Mouse (Mus musculus): Measurements from ENCODE around the gene Fn3krp. TPM values are rescaled to one million over a fixed set of nuclear protein-coding genes. Genes with fewer than 3 reads are reported as not detected.

The Fn3krp gene
- polyA plus RNA-seq (2014; fragmentation: Nextera tagmentation; extraction: Ambion mirVana), result 7.7 and 7.8 TPM in 2 replicates

DNA sequence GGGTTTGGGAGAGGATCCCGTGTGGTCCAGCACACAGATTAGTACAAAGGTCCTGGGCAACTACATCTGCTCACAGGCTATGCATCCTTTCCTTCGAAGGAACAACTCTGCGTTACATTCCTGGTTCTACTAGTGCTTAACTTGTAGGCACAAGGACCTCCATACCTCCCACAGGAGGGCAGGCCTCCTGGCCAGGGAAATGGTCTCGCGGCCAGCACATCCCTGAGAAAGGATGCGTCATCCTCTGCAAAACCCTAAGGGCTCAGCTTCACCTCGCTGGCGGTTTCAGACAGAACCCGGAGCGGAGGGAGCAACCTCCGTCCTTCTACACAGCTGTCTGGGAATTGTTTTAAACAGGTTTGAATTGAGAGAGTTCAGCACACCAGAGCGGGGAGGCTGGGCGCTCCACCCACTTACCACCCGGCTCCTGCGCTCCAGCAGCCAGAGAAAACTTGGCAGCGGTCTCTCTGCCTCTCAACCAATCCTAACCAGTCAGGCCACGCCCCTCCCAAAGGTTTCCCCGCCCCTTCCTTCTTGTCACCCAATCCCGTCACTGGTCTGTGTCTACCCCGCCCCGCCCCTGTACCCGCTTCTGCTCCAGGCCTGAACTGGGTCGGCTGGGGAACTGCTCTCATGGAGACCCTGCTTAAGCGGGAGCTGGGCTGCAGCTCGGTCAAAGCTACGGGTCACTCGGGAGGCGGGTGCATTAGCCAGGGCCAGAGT is at the start of gene Fn3krp:
Fn3krp (plus strand) TSS at position 572 of the 723 bp plus-strand sequence.
- peak within 1 kb of the TSS; percentile 72 for H3K4me3 ChIP-seq (replicated peaks; ENCODE audit: low read depth, low read length)
- 0 out of 2 replicates have a peak, but pooled peaks cover 4% of the 10 kb centered on the region for H3K36me3 ChIP-seq (ENCODE audit: control insufficient read depth, insufficient read depth, low read length)
- peak within 1 kb of the TSS; percentile 58 for H3K27ac ChIP-seq (replicated peaks; ENCODE audit: low read depth, low read length)
- DNase-seq (peak; percentile 98), ATAC-seq (ENCODE audit: low FRiP score, low TSS enrichment) (peak; percentile 100)
- no peaks in the 10 kb centered on the region for H3K27me3 ChIP-seq (ENCODE audit: control insufficient read depth, insufficient read depth, low read length)
- H3K9ac ChIP-seq (replicated peaks; ENCODE audit: low read length), result peak within 1 kb of the TSS; percentile 68
- WGBS, result 1% methylated on average over 28 of the region's 28 CpGs
- H3K4me1 ChIP-seq (ENCODE audit: control insufficient read depth, insufficient read depth, low read length), result peaks cover 13% of the 10 kb centered on the region
- peak within 1 kb of the TSS; percentile 74 for H3K4me2 ChIP-seq (ENCODE audit: low read length)
- no peaks in the 10 kb centered on the region for H3K9me3 ChIP-seq (ENCODE audit: control insufficient read depth, low read length)

DNA sequence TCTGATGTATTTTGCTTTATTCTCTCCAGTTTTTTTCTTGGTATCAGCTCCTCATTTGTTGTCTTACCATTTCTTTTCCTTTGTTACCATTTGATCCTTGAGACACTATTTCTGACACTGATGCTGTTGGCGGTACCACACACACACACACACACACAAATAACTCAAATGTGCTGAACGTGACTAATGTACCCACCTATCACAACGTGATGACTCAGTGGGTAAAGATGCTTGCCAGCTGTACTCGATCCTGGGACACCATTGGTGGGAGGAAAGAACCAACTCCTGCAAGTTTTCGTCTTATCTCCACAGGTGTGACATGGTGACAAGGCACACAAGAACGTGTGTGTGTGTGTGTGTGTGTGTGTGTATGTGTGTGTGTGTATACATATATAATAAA is 47.9 kb upstream of the Fn3krp start:
- Histone ChIP-seq H3K27ac (replicated peaks; ENCODE audit: low read depth, low read length) (no peak overlapping the region), H3K4me3 (replicated peaks; ENCODE audit: low read depth, low read length) (no peak overlapping the region), H3K27me3 (ENCODE audit: control insufficient read depth, insufficient read depth, low read length) (no peaks in the 10 kb centered on the region), H3K9ac (replicated peaks; ENCODE audit: low read length) (no peak overlapping the region), H3K4me2 (ENCODE audit: low read length) (no peak overlapping the region), H3K9me3 (ENCODE audit: control insufficient read depth, low read length) (no peaks in the 10 kb centered on the region), H3K4me1 (ENCODE audit: control insufficient read depth, insufficient read depth, low read length) (no peaks in the 10 kb centered on the region), H3K36me3 (ENCODE audit: control insufficient read depth, insufficient read depth, low read length) (no peaks in the 10 kb centered on the region)
- DNase-seq, result no peak
- no peak for ATAC-seq (ENCODE audit: low FRiP score, low TSS enrichment)
- 72% methylated on average over 6 of the region's 6 CpGs for WGBS

DNA sequence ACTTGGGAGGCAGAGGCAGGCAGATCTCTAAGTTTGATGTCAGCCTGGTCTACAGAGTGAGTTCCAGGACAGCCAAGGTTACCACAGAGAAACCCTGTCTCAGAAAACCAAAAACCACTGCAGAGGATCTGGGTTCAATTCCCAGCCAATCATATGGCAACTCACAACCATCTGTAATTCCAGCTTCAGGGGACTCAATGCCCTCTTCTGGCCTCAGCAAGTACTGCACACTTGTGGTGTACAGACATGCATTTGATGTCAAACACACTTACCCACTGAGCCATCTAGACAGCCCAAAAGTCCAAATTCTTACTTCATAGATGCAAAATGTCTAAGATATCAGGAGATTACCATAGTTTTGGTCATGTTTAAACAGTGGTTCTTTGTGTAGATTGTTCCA is 42.6 kb upstream of the Fn3krp start:
- no peaks in the 10 kb centered on the region for H3K4me1 ChIP-seq (ENCODE audit: control insufficient read depth, insufficient read depth, low read length)
- H3K4me2 ChIP-seq (ENCODE audit: low read length), result no peak overlapping the region
- ATAC-seq (ENCODE audit: low FRiP score, low TSS enrichment) (no peak), DNase-seq (no peak)
- no peak overlapping the region for H3K4me3 ChIP-seq (replicated peaks; ENCODE audit: low read depth, low read length)
- no peak overlapping the region for H3K27ac ChIP-seq (replicated peaks; ENCODE audit: low read depth, low read length)
- H3K9me3 ChIP-seq (ENCODE audit: control insufficient read depth, low read length), result no peaks in the 10 kb centered on the region
- H3K27me3 ChIP-seq (ENCODE audit: control insufficient read depth, insufficient read depth, low read length), result no peaks in the 10 kb centered on the region
- no peaks in the 10 kb centered on the region for H3K36me3 ChIP-seq (ENCODE audit: control insufficient read depth, insufficient read depth, low read length)
- H3K9ac ChIP-seq (replicated peaks; ENCODE audit: low read length), result no peak overlapping the region

DNA sequence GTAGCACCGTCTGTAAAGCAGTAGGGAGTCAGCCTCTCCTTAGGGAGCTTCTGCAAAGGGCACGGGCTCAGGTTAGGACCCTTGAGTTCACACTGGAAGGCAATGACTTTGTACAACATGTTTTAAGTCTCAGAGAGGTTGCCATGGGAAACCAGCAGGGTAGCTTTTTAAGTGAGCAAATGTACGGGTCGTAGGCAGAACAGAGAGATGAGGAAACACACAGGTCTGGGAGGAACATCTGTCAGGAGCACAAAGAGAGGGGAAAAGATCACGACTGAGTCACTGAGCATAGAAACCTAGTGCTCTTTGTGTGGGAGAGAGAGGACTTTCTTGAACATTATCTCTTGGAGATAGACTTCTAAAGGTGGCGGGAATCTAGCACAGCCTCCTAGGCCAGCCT is 40.9 kb upstream of the Fn3krp start:
- Histone ChIP-seq H3K9me3 (ENCODE audit: control insufficient read depth, low read length) (no peaks in the 10 kb centered on the region), H3K4me1 (ENCODE audit: control insufficient read depth, insufficient read depth, low read length) (no peaks in the 10 kb centered on the region), H3K27ac (replicated peaks; ENCODE audit: low read depth, low read length) (no peak overlapping the region), H3K4me2 (ENCODE audit: low read length) (no peak overlapping the region), H3K36me3 (ENCODE audit: control insufficient read depth, insufficient read depth, low read length) (no peaks in the 10 kb centered on the region), H3K27me3 (ENCODE audit: control insufficient read depth, insufficient read depth, low read length) (no peaks in the 10 kb centered on the region), H3K9ac (replicated peaks; ENCODE audit: low read length) (no peak overlapping the region), H3K4me3 (replicated peaks; ENCODE audit: low read depth, low read length) (no peak overlapping the region)
- ATAC-seq (ENCODE audit: low FRiP score, low TSS enrichment), result no peak
- no peak for DNase-seq
- WGBS, result 16% methylated on average over 6 of the region's 6 CpGs

DNA sequence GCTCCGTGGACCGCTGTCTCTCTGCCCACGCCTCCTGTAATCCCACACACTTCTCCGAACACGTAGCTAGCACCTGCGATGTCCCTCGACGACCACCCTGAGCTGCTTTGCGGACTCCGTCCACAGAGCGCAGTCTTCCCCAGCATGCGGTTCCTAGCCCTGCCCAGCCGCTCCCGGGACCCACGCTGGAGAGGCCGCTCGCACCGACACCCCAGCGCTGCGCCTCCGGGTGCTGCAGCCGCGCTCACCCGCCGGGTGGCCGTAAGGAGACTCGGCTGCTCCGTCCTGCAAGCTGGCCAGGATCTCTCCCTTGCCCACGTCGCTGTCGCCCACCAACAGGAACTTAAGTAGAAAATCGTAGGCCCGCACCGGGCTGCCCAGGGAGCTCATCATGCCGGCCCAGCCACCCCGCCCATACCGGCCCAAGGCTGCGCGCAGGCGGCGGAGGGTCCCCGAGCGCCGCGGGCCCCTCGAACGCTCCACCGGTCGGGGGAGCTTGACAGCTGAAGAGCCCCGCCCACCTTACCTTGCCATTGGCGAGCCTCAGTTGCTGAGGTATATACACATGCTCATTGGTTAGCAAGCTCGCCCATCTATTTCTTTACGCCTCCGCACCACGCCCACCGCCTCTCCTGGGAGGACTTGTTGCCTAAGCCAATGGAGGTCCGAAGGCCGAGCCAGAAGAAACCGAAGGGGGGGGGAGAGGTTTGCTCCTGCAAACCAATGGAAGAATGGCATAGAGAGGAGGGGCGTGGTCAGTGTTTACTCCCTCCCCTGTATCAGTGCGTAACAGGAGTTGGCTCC is 33.2 kb upstream of the Fn3krp start, which contains the start of gene Rab40b:
Rab40b (minus strand) TSS at position 502 of the 804 bp plus-strand sequence.
- peak within 1 kb of the TSS; percentile 52 for H3K9ac ChIP-seq (replicated peaks; ENCODE audit: low read length)
- 0 out of 2 replicates have a peak, but pooled peaks cover 6% of the 10 kb centered on the region for H3K27me3 ChIP-seq (ENCODE audit: control insufficient read depth, insufficient read depth, low read length)
- H3K9me3 ChIP-seq (ENCODE audit: control insufficient read depth, low read length), result no peaks in the 10 kb centered on the region
- no peaks in the 10 kb centered on the region for H3K4me1 ChIP-seq (ENCODE audit: control insufficient read depth, insufficient read depth, low read length)
- H3K27ac ChIP-seq (replicated peaks; ENCODE audit: low read depth, low read length), result peak within 1 kb of the TSS; percentile 49
- DNase-seq (peak; percentile 97), ATAC-seq (ENCODE audit: low FRiP score, low TSS enrichment) (peak; percentile 99)
- WGBS, result under 1% methylated on average over 61 of the region's 61 CpGs
- H3K4me3 ChIP-seq (replicated peaks; ENCODE audit: low read depth, low read length), result peak within 1 kb of the TSS; percentile 66
- H3K4me2 ChIP-seq (ENCODE audit: low read length), result peak within 1 kb of the TSS; percentile 75
- H3K36me3 ChIP-seq (ENCODE audit: control insufficient read depth, insufficient read depth, low read length), result no peaks in the 10 kb centered on the region

DNA sequence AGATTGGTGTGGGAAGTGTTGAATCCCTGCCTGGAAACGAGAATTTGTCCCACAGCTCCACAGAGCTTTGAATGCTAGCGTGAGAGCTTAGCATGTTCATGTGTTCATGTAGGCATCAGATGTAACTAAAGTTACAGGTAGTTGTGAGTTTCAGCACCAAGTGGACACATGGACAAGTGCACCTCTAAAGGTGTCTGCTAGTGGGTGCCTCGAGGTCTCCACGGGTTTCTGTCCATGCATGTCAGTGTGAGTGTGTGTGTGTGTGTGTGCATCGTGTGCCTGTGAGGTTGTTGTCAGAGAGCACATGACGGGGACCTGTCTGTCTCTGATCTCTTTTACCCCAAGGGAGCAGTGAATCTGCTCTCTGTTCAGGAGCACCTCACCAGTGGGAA is 32.7 kb upstream of the Fn3krp start:
- 11% methylated on average over 6 of the region's 6 CpGs for WGBS
- Histone ChIP-seq H3K27ac (replicated peaks; ENCODE audit: low read depth, low read length) (no peak overlapping the region), H3K4me2 (ENCODE audit: low read length) (peak overlapping the region; percentile 75), H3K4me3 (replicated peaks; ENCODE audit: low read depth, low read length) (peak overlapping the region; percentile 66), H3K36me3 (ENCODE audit: control insufficient read depth, insufficient read depth, low read length) (no peaks in the 10 kb centered on the region), H3K4me1 (ENCODE audit: control insufficient read depth, insufficient read depth, low read length) (no peaks in the 10 kb centered on the region), H3K9me3 (ENCODE audit: control insufficient read depth, low read length) (no peaks in the 10 kb centered on the region), H3K9ac (replicated peaks; ENCODE audit: low read length) (no peak overlapping the region), H3K27me3 (ENCODE audit: control insufficient read depth, insufficient read depth, low read length) (0 out of 2 replicates have a peak, but pooled peaks cover 6% of the 10 kb centered on the region)
- 0 out of 2 replicates have a peak, but pooled peaks have one; percentile 17 for ATAC-seq (ENCODE audit: low FRiP score, low TSS enrichment)
- DNase-seq, result no peak

DNA sequence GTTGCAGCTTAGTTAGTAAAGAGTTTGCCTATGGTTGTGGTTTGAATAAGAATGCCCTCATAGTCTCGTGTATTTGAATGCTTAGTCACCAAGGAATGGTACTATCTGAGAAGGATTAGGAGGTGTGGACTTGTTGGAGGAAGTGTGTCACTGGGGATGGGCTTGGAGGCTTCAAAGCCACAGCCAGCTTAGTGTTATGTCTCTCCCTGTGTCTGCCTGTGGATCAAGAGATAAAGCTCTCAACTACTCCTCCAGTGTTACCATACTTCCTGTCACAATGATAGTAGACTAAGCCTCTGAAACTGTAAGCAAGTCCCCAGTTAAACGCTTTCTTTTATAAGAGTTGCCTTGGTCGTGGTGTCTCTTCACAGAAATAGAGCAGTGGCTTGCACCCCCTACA is 30.4 kb upstream of the Fn3krp start:
- 67% methylated on average over 3 of the region's 3 CpGs for WGBS
- Histone ChIP-seq H3K4me1 (ENCODE audit: control insufficient read depth, insufficient read depth, low read length) (no peaks in the 10 kb centered on the region), H3K9me3 (ENCODE audit: control insufficient read depth, low read length) (no peaks in the 10 kb centered on the region), H3K4me2 (ENCODE audit: low read length) (no peak overlapping the region), H3K27me3 (ENCODE audit: control insufficient read depth, insufficient read depth, low read length) (0 out of 2 replicates have a peak, but pooled peaks cover 6% of the 10 kb centered on the region), H3K4me3 (replicated peaks; ENCODE audit: low read depth, low read length) (no peak overlapping the region), H3K9ac (replicated peaks; ENCODE audit: low read length) (no peak overlapping the region), H3K36me3 (ENCODE audit: control insufficient read depth, insufficient read depth, low read length) (no peaks in the 10 kb centered on the region), H3K27ac (replicated peaks; ENCODE audit: low read depth, low read length) (no peak overlapping the region)
- ATAC-seq (ENCODE audit: low FRiP score, low TSS enrichment), result no peak
- DNase-seq, result no peak

DNA sequence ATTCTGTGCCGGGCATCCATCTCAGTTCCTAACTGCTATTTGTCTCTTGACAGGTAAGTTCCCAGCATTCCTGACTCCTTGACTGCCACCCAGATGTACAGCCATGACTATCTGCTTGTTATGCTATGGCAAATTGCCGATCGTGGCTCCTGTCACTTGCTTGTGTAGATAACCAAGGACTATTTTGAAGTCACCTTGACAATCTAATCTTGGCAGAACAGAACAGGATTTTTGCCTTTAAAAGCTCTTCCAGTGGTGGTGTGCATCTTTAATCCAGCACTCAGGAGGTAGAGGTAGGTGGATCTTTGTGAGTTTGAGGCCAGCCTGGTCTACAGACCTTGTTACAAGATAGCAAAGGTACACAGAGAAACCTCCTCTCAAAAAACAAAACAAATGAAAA is 28.8 kb upstream of the Fn3krp start:
- Histone ChIP-seq H3K4me3 (replicated peaks; ENCODE audit: low read depth, low read length) (no peak overlapping the region), H3K27me3 (ENCODE audit: control insufficient read depth, insufficient read depth, low read length) (no peaks in the 10 kb centered on the region), H3K4me1 (ENCODE audit: control insufficient read depth, insufficient read depth, low read length) (no peaks in the 10 kb centered on the region), H3K27ac (replicated peaks; ENCODE audit: low read depth, low read length) (no peak overlapping the region), H3K9me3 (ENCODE audit: control insufficient read depth, low read length) (no peaks in the 10 kb centered on the region), H3K36me3 (ENCODE audit: control insufficient read depth, insufficient read depth, low read length) (no peaks in the 10 kb centered on the region), H3K9ac (replicated peaks; ENCODE audit: low read length) (no peak overlapping the region), H3K4me2 (ENCODE audit: low read length) (no peak overlapping the region)
- DNase-seq (no peak), ATAC-seq (ENCODE audit: low FRiP score, low TSS enrichment) (no peak)
- WGBS, result 91% methylated on average over 3 of the region's 3 CpGs

All from midbrain, embryonic 14.5 days (tissue).